Mouse (Mus musculus) heart, embryonic 10.5 days (tissue): ENCODE measurements around the gene Osbpl3. TPM values are rescaled to one million over a fixed set of nuclear protein-coding genes. Genes with fewer than 3 reads are reported as not detected.
A peak's percentile ranks its signal among the peaks of the same experiment; 100 is the strongest.

Experiments
- DNase-seq: peaks from one replicate; pipeline ENCODE4 v3.0.0-alpha.2; 2017; ENCODE audit warnings: low spot score
- H3K27ac ChIP-seq: fragments of 300-500 bp; sonication (generic); 2 replicates; pipeline ENCODE4 v1.5.1; 2016; ENCODE audit warnings: mild to moderate bottlenecking
- H3K27me3 ChIP-seq: fragments of 300-500 bp; sonication (generic); 2 replicates; pipeline ENCODE4 v1.6.1; 2016; ENCODE audit warnings: mild to moderate bottlenecking; ENCODE audit not compliant: poor library complexity, insufficient read depth, severe bottlenecking
- H3K36me3 ChIP-seq: fragments of 300-500 bp; sonication (generic); 2 replicates; pipeline ENCODE4 v1.6.1; 2016; ENCODE audit warnings: mild to moderate bottlenecking, moderate library complexity
- H3K4me1 ChIP-seq: fragments of 300-500 bp; sonication (generic); 2 replicates; pipeline ENCODE4 v1.6.1; 2016; ENCODE audit warnings: mild to moderate bottlenecking
- H3K4me3 ChIP-seq: fragments of 300-500 bp; sonication (generic); 2 replicates; pipeline ENCODE4 v1.5.1; 2016; ENCODE audit warnings: mild to moderate bottlenecking, moderate library complexity
- H3K9me3 ChIP-seq: fragments of 300-500 bp; sonication (generic); 2 replicates; pipeline ENCODE4 v1.6.1; 2016; ENCODE audit warnings: mild to moderate bottlenecking, moderate library complexity
- WGBS: fragments of 180-500 bp; shearing (Covaris S2); methylation state at CpG from one replicate; pipeline ENCODE4 v1.1.7; 2016; 5-methylcytosine and 5-hydroxymethylcytosine counted together
- polyA plus RNA-seq: library from polyadenylated mRNA; unstranded; fragments of >200 nt; fragmentation: Nextera tagmentation; extraction: Ambion mirVana; gene quantifications from 2 replicates; pipeline ENCODE4 v1.2.1, GENCODE M21; 2016

Gene Osbpl3
- polyA plus RNA-seq, 1 experiment from 2014 or later, result 8.0 TPM

- peaks cover 21% of the 10 kb centered on the region; the same call in 1 of the 2 replicates for H3K4me1 ChIP-seq
- H3K4me3 ChIP-seq, result no peak overlapping the region
- 84% methylated on average over 6 of the region's 6 CpGs for WGBS
- peaks cover 9% of the 10 kb centered on the region; the same call in 1 of the 2 replicates for H3K36me3 ChIP-seq
- H3K27ac ChIP-seq, result no peak overlapping the region
- DNase-seq, result no peak
- H3K9me3 ChIP-seq, result no peaks in the 10 kb centered on the region
- H3K27me3 ChIP-seq, result no peaks in the 10 kb centered on the region
Observed at GRCm38 (mm10) chr6:50415431-50415830, 40.6 kb downstream of the Osbpl3 start.

GRCm38 (mm10) chr6:50414547-50414946 lies 41.5 kb downstream of the Osbpl3 start:
- 68% methylated on average over 6 of the region's 6 CpGs for WGBS
- no peak for DNase-seq
- Histone ChIP-seq H3K4me1 (peaks cover 20% of the 10 kb centered on the region; the same call in 1 of the 2 replicates), H3K36me3 (peaks cover 9% of the 10 kb centered on the region; the same call in 1 of the 2 replicates), H3K9me3 (no peaks in the 10 kb centered on the region), H3K27me3 (no peaks in the 10 kb centered on the region), H3K27ac (0 out of 2 replicates have a peak overlapping the region, but pooled peaks have one; percentile 42), H3K4me3 (no peak overlapping the region)

- 88% methylated on average over 1 of the region's 1 CpGs for WGBS
- no peaks in the 10 kb centered on the region for H3K9me3 ChIP-seq
- H3K27me3 ChIP-seq, result no peaks in the 10 kb centered on the region
- no peak overlapping the region for H3K4me3 ChIP-seq
- H3K4me1 ChIP-seq, result peaks cover 15% of the 10 kb centered on the region; the same call in 1 of the 2 replicates
- no peak for DNase-seq
- peaks cover 9% of the 10 kb centered on the region; the same call in 1 of the 2 replicates for H3K36me3 ChIP-seq
- no peak overlapping the region for H3K27ac ChIP-seq
Observed at GRCm38 (mm10) chr6:50413381-50413780, 42.6 kb downstream of the Osbpl3 start.

GRCm38 (mm10) chr6:50412174-50412573 lies 43.8 kb downstream of the Osbpl3 start:
- Histone ChIP-seq H3K27ac (no peak overlapping the region), H3K36me3 (peaks cover 2% of the 10 kb centered on the region; the same call in 1 of the 2 replicates), H3K4me1 (peaks cover 18% of the 10 kb centered on the region; the same call in 1 of the 2 replicates), H3K27me3 (no peaks in the 10 kb centered on the region), H3K9me3 (no peaks in the 10 kb centered on the region), H3K4me3 (no peak overlapping the region)
- no peak for DNase-seq
- WGBS, result 60% methylated on average over 4 of the region's 4 CpGs

- H3K27ac ChIP-seq, result peak overlapping the region; percentile 60; the same call in 1 of the 2 replicates
- DNase-seq, result no peak
- H3K4me3 ChIP-seq, result no peak overlapping the region
- H3K27me3 ChIP-seq, result no peaks in the 10 kb centered on the region
- H3K4me1 ChIP-seq, result peaks cover 28% of the 10 kb centered on the region; the same call in 1 of the 2 replicates
- WGBS, result 61% methylated on average over 11 of the region's 11 CpGs
- H3K36me3 ChIP-seq, result no peaks in the 10 kb centered on the region
- H3K9me3 ChIP-seq, result no peaks in the 10 kb centered on the region
Observed at GRCm38 (mm10) chr6:50404698-50405097, 51.3 kb downstream of the Osbpl3 start.

- Histone ChIP-seq H3K27ac (no peak overlapping the region), H3K4me1 (peaks cover 34% of the 10 kb centered on the region; the same call in 1 of the 2 replicates), H3K4me3 (no peak overlapping the region), H3K27me3 (no peaks in the 10 kb centered on the region), H3K36me3 (no peaks in the 10 kb centered on the region), H3K9me3 (no peaks in the 10 kb centered on the region)
- WGBS, result 84% methylated on average over 4 of the region's 4 CpGs
- DNase-seq, result no peak
Observed at GRCm38 (mm10) chr6:50403524-50403923, 52.5 kb downstream of the Osbpl3 start.

- 84% methylated on average over 4 of the region's 4 CpGs for WGBS
- peaks cover 32% of the 10 kb centered on the region; the same call in 1 of the 2 replicates for H3K4me1 ChIP-seq
- DNase-seq, result no peak
Observed at GRCm38 (mm10) chr6:50402872-50403271, 53.1 kb downstream of the Osbpl3 start.

GRCm38 (mm10) chr6:50400234-50400633 lies 55.8 kb downstream of the Osbpl3 start:
- no peak overlapping the region for H3K27ac ChIP-seq
- H3K9me3 ChIP-seq, result no peaks in the 10 kb centered on the region
- peaks cover 31% of the 10 kb centered on the region; the same call in 1 of the 2 replicates for H3K4me1 ChIP-seq
- H3K4me3 ChIP-seq, result no peak overlapping the region
- no peaks in the 10 kb centered on the region for H3K27me3 ChIP-seq
- 70% methylated on average over 6 of the region's 6 CpGs for WGBS
- H3K36me3 ChIP-seq, result no peaks in the 10 kb centered on the region
- no peak for DNase-seq

More at GRCm38 (mm10) chr6:50402872-50403271, 53.1 kb downstream of the Osbpl3 start:
- H3K4me3 ChIP-seq, result no peak overlapping the region
- H3K27me3 ChIP-seq, result no peaks in the 10 kb centered on the region
- no peak overlapping the region for H3K27ac ChIP-seq
- no peaks in the 10 kb centered on the region for H3K9me3 ChIP-seq
- no peaks in the 10 kb centered on the region for H3K36me3 ChIP-seq

GRCm38 (mm10) chr6:50399427-50400195 lies 56.4 kb downstream of the Osbpl3 start:
- Histone ChIP-seq H3K4me1 (peaks cover 25% of the 10 kb centered on the region; the same call in 1 of the 2 replicates), H3K9me3 (no peaks in the 10 kb centered on the region), H3K27ac (0 out of 2 replicates have a peak overlapping the region, but pooled peaks have one; percentile 19), H3K4me3 (no peak overlapping the region), H3K27me3 (no peaks in the 10 kb centered on the region), H3K36me3 (no peaks in the 10 kb centered on the region)
- no peak for DNase-seq
- 56% methylated on average over 6 of the region's 7 CpGs for WGBS

- DNase-seq, result no peak
- Histone ChIP-seq H3K4me3 (no peak overlapping the region), H3K27me3 (no peaks in the 10 kb centered on the region)
Observed at GRCm38 (mm10) chr6:50398324-50398723, 57.7 kb downstream of the Osbpl3 start.

GRCm38 (mm10) chr6:50397116-50397515 lies 58.9 kb downstream of the Osbpl3 start:
- no peak for DNase-seq
- Histone ChIP-seq H3K27ac (no peak overlapping the region), H3K4me1 (peaks cover 23% of the 10 kb centered on the region; the same call in 1 of the 2 replicates), H3K9me3 (no peaks in the 10 kb centered on the region), H3K4me3 (no peak overlapping the region), H3K36me3 (no peaks in the 10 kb centered on the region), H3K27me3 (no peaks in the 10 kb centered on the region)
- WGBS, result 69% methylated on average over 5 of the region's 5 CpGs

More at GRCm38 (mm10) chr6:50398324-50398723, 57.7 kb downstream of the Osbpl3 start:
- Histone ChIP-seq H3K9me3 (no peaks in the 10 kb centered on the region), H3K36me3 (no peaks in the 10 kb centered on the region), H3K27ac (no peak overlapping the region), H3K4me1 (peaks cover 23% of the 10 kb centered on the region; the same call in 1 of the 2 replicates)
- WGBS, result 92% methylated on average over 6 of the region's 6 CpGs

- WGBS, result 79% methylated on average over 7 of the region's 7 CpGs
- no peak for DNase-seq
Observed at GRCm38 (mm10) chr6:50395641-50396312, 60.2 kb downstream of the Osbpl3 start.

More at GRCm38 (mm10) chr6:50395641-50396312, 60.2 kb downstream of the Osbpl3 start:
- Histone ChIP-seq H3K4me1 (peaks cover 22% of the 10 kb centered on the region; the same call in 1 of the 2 replicates), H3K27ac (0 out of 2 replicates have a peak overlapping the region, but pooled peaks have one; percentile 8), H3K9me3 (no peaks in the 10 kb centered on the region), H3K4me3 (no peak overlapping the region), H3K27me3 (no peaks in the 10 kb centered on the region), H3K36me3 (no peaks in the 10 kb centered on the region)
